Mouse (Mus musculus) ZHBTc4 (cell line): ENCODE data around the gene Tymp.

Source experiments
- DNase-seq: peaks from one replicate; pipeline ENCODE4 v3.0.0-alpha.2; 2011; ENCODE audit warnings: low read depth, low spot score

The Tymp gene

DNA sequence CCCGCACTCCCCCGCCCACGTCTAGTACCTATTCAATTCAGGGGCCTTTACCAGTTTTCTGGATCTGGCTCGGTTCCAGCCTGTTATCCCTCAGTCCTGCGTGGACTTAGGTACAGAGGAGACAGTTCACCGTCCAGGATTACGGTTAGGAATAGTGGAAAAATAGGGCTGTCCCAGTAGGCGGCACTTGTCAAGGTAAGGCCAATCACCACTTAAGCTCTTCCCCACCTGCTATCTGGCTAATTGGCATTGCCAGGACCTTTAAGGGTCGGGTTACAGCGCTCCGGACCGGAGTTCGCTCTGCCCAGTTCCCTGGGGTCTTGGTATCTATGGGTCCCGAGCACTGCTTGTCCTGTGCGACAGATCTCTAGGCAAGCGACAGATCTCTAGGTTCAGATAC lies at the start of gene Tymp:
Tymp (minus strand) TSS at position 83 of the 400 bp plus-strand sequence.
- no peak for DNase-seq

DNA sequence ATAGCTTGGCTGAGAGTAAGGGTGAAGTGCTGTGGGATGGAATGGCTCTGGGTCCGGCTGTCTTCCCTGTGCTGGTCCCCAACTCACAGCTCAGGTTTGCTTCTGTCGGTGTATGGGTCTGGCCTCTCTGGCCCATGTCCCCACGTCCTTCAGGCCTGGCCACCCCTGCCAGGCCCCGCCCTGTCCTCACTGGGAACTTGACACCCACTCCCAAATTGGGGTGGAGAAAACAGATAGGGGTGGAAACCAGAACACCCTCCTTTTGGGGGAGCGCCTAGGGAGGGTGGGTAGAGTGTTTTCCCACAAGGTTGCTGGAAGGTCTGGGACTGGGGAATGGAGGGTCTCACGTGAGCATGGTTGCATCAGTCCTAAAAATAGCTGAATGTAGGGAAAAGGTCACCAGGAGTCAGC lies 48.9 kb upstream of the Tymp start, which contains the start of gene Cpt1b:
Cpt1b (minus strand) TSS at position 153 of the 411 bp plus-strand sequence.
- peak; percentile 28 for DNase-seq

DNA sequence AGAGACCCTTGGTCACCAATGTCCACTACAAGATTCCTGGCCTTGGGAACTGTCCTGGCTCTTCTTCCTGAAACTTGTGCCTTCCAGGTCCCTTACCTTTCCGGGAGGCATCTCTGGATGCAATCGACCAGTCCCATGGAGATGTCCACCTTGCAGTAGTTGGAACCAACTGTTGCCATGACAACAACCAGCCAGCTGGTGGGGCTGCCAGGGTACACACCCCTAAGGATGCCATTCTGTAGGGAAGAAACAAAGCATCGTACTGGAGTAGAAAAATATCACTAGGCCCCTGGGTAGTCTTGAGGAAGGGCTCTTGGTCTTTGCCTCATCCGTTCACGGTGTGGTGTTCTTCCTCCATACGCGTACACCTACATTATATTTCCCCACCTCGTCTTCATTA lies 47.8 kb upstream of the Tymp start:
- no peak for DNase-seq

- no peak for DNase-seq
These were observed 45.1 kb upstream of the Tymp start for GRCm38 (mm10) chr15:89421938-89422337.

DNA sequence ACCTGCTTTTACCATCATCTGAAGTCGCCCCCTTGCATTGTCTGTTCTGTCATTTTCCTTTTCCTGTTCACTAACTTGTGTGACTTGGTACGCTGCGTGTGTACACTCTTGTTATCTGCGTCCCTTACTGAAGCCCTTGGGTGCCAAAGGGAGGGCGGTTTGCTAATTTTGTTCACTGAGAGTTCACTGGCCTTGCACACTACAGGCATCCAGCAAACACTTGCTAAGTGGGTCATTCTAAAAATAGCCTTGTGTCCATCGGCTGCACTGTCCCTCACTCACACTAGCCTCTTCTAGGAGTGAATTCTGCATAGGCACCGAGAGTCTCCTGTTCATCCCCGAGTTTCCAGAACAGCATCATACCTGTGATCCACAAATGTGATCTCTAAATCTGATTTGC lies 38.4 kb upstream of the Tymp start:
- no peak for DNase-seq

GRCm38 (mm10) chr15:89410118-89410517 lies 33.3 kb upstream of the Tymp start, which contains the start of gene Syce3:
Gene Syce3, minus strand, starts transcription at chr15:89410503.
- peak; percentile 89 for DNase-seq

- peak; percentile 57 for DNase-seq
These were observed 29.9 kb upstream of the Tymp start for GRCm38 (mm10) chr15:89406691-89407090.

- no peak for DNase-seq
These were observed 28.2 kb upstream of the Tymp start for GRCm38 (mm10) chr15:89404831-89405623.

DNA sequence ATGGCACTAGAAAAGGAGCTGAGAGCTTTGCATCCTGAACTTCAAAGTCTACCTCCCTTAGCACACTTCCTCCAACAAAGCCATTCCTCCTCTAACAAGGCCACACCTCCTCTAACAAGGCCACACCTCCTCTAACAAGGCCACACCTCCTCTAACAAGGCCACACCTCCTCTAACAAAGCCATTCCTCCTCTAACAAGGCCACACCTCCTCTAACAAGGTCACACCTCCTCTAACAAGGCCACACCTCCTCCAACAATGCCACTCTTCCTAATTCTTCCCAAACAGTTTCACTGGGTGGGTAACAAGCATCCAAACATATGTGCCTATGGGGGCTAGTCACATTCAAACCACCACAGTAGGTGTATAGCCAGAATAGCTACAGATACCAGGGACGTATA lies 25.6 kb upstream of the Tymp start:
- peak; percentile 74 for DNase-seq

DNA sequence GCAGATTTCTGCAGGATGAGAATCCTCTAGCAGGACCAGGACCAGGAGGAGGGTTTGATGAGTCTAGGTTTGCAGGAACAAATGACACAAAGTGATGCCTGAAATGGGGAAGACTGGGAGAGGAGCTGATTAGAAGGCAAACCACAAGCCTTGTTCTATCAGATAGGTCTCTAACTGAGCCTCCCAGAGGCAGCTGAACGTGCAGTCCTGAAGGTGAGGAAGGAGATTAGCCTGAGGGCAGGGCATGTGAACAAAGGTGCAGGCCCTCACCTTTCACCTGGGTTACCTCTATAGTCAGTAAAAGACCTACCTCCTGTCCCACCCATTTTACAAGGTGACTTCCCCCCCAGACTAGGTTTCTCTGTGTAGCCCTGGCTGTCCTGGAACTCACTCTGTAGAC lies 22.9 kb upstream of the Tymp start:
- no peak for DNase-seq

- DNase-seq, result no peak
These were observed 21.3 kb upstream of the Tymp start for GRCm38 (mm10) chr15:89398146-89398545.

DNA sequence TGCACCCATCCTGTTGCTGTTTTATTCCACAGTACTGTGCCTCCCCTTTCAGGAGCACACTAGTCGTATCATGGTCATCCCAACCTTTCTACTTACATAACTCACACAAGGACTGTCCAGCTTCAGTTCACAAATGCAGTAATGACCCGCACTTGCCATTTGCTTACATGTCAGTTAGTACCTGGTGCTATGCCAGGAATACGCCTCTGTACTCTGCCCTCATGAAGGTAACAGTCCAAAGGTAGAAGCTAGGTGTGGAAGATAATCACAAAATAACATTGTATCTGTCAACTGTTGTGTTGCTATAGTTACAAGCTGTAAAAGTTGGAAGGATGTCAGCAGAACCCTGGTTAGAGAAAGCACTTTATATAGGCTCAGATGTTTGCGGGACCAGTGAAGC lies 20.0 kb upstream of the Tymp start:
- no peak for DNase-seq

GRCm38 (mm10) chr15:89390081-89390480 lies 13.2 kb upstream of the Tymp start:
- DNase-seq, result no peak

- DNase-seq, result no peak
These were observed 10.3 kb upstream of the Tymp start for GRCm38 (mm10) chr15:89387127-89387526.

DNA sequence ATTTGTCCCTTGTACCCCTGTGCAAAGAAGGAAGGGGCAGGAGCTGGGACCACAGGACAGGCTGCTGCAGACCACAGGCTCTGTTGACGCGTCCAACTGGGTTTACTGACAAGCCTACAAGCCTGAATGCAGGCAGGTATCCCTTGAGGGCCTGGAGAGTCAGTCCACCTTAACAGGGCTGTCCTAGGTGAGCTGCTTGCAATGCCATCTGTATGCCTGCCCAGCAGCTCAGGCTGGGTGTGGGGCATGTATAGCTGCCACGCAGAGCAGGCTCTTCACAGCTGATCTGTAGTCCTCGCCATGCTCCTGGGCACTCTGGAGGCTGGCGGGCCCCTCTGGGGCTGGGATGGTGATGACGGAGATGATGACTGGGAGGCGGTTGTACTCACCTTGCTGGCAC lies 7.8 kb upstream of the Tymp start, which contains the start of gene Klhdc7b:
Klhdc7b (plus strand) TSS at position 301 of the 400 bp plus-strand sequence.
- no peak for DNase-seq

- no peak for DNase-seq
These were observed 2.6 kb upstream of the Tymp start for GRCm38 (mm10) chr15:89379429-89379828.

DNA sequence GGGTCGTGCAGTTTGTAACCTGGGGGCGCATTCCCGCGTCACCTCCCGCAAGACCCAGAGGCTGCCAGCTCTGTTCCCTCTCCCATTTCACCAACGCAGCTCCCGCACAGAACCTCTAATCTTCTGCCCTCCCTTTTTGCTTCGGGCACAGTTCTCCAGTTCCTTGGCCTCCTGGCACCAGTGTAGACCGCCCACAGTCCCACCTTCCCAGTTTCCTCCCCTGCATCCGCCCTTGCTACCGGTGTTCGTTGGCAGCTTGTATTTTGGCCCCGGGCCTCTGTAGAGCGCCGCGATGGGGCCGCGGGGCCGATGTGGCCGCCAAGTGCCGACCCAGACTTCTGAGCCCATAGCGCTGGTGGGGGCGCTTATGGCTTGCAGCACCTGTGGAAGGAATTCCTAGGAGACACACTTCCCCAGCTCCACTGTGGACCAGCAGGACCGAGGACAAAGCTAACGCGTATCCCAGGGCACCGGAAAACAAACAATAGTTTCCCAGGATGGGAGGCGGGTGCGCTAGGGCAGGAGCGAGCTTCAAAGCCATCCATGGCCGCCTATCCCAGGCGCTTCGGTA lies 2.1 kb upstream of the Tymp start, which contains the start of gene Odf3b:
Odf3b (minus strand) TSS at position 452 of the 571 bp plus-strand sequence.
- DNase-seq, result no peak

DNA sequence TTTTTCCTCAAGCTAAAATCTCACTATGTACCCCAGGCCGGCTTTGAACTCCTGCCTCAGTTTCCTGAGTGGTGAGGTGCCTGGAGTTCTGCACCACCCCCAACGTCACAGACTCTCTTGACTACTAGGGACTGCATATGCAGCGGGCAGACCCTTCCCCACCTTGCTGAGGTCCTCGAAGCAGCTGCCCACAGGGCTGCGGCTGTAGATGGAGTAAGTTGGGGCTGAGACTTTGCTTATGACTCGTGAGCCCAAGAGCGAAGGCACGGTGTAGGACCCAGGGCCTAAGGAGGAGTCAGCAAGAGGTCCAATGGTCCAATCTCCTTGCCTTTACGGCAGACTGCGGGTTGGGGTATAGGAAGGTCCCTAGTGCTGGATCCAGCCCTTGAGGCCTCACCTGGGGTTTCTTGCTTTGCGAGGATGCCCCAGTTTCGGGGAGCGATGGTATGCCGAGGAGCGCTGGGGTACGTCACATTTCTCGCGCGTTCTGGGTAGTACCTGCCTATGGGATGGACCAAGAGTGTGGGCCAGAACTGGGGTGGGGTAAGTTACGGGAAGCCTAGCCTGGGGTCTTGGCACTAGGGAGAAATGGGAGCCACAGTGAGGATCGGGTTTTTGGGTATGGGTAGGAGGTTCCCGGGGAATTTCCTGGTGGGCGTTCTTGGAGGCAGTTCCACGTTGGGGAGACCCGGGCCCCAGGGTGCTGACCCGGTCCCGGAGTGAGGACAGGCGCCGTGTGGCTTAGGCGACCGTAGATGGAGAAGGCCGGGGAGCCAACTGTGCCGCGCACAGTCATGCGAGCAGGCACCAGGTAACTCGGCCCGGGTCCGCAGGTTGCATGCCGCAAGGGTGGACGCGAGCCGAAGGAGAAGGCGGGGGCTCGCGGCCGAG lies 1.3 kb upstream of the Tymp start:
- no peak for DNase-seq

GRCm38 (mm10) chr15:89377362-89377761 lies 523 bp upstream of the Tymp start:
- DNase-seq, result no peak

DNA sequence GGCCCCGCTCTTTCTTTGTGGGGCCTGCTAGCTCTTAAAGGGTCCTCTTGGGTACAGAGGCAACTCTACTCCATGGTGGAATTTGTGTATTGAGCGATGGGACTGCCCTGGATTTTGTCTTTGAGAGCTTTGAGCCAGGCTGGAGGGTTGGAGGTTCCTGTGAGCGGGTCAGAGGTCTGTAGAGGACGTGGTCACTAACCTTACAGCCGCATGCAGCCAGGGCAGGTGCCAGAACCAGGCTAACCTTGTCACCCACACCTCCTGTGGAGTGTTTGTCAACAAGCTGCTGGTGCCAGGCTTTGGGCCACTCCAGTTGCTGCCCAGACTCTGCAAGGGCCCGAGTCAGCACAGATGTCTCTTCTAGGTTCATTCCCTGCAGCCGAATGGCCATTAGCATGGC lies 799 bp downstream of the Tymp start:
- no peak for DNase-seq

- DNase-seq, result no peak
These were observed 1.9 kb downstream of the Tymp start for GRCm38 (mm10) chr15:89374801-89375534.
